Mouse (Mus musculus) bone marrow, adult 2 months (tissue): Measurements from ENCODE around the gene Scp2. TPM values are rescaled to one million over a fixed set of nuclear protein-coding genes. Genes with fewer than 3 reads are reported as not detected.
A peak's percentile ranks its signal among the peaks of the same experiment; 100 is the strongest.

Experiments used
- H3K27ac ChIP-seq: fragments of 200-500 bp; 2 replicates; pipeline ENCODE4 v1.5.1; 2012; ENCODE audit warnings: low read depth, mild to moderate bottlenecking, control low read depth, inconsistent platforms, low read length; ENCODE audit not compliant: control insufficient read depth, poor library complexity, insufficient read depth
- H3K4me1 ChIP-seq: fragments of 200-500 bp; 2 replicates; pipeline ENCODE4 v1.6.1; 2011; ENCODE audit warnings: low read length; ENCODE audit not compliant: control insufficient read depth, insufficient read depth
- H3K4me3 ChIP-seq: fragments of 200-500 bp; replicated peaks from 2 replicates; pipeline ENCODE3; 2011; ENCODE audit warnings: mild to moderate bottlenecking, low read depth, low read length, control low read depth; ENCODE audit not compliant: control insufficient read depth
- CTCF ChIP-seq: fragments of 200-500 bp; IDR thresholded peaks from 2 replicates; pipeline ENCODE4 v1.5.1; 2011; ENCODE audit warnings: low read length, control low read depth; ENCODE audit not compliant: control insufficient read depth, insufficient read depth
- POLR2A ChIP-seq: fragments of 200-500 bp; IDR thresholded peaks from 2 replicates; pipeline ENCODE4 v1.6.1; 2011; ENCODE audit warnings: low read depth, mild to moderate bottlenecking, control low read depth, low read length, borderline replicate concordance; ENCODE audit not compliant: control insufficient read depth
- WGBS: fragments of 180-500 bp; shearing (Covaris S2); methylation state at CpG from one replicate; pipeline ENCODE4 v1.1.7; 2018; 5-methylcytosine and 5-hydroxymethylcytosine counted together
- polyA plus RNA-seq: library from polyadenylated mRNA; stranded (reverse); fragments of >200 nt; gene quantifications from 2 replicates; pipeline ENCODE4 v1.2.4, GENCODE M21; 2011; ENCODE audit warnings: low replicate concordance; ENCODE audit not compliant: missing spikeins, insufficient read depth, insufficient read length

Gene Scp2
- polyA plus RNA-seq, 1 experiment: 81.7 TPM

- Histone ChIP-seq H3K4me3 (peak overlapping the region; percentile 68), H3K4me1 (no peaks in the 10 kb centered on the region), H3K27ac (peak overlapping the region; percentile 29)
- TF ChIP-seq CTCF: no peak
- no peak; the same call in 1 of the 2 replicates for TF ChIP-seq POLR2A
- WGBS: 7% methylated on average over 45 of the region's 45 CpGs
Measured at GRCm38 (mm10) chr4:108117924-108118876, 26.6 kb downstream of the Scp2 start.

DNA sequence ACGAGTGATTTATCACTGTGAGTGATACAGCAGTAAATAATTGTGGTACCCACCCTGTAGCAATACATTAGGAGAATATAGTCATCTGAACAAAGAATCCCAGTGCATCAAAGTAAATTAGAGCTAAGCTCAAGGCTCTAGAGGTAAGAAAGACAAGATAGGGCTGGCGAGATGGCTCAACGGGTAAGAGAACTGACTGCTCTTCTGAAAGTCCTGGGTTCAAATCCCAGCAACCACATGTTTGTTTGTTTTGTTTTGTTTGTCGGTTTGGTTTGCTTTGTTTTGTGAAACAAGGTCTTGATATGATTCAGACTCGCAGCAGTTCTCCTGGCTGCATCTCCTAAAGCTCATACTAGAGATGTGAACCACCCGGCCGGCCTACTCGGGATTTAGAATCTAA, 27.3 kb downstream of the Scp2 start:
- Histone ChIP-seq H3K27ac (no peak overlapping the region), H3K4me1 (no peaks in the 10 kb centered on the region), H3K4me3 (no peak overlapping the region)
- TF ChIP-seq CTCF (no peak), POLR2A (no peak)
- WGBS: 79% methylated on average over 8 of the region's 8 CpGs

DNA sequence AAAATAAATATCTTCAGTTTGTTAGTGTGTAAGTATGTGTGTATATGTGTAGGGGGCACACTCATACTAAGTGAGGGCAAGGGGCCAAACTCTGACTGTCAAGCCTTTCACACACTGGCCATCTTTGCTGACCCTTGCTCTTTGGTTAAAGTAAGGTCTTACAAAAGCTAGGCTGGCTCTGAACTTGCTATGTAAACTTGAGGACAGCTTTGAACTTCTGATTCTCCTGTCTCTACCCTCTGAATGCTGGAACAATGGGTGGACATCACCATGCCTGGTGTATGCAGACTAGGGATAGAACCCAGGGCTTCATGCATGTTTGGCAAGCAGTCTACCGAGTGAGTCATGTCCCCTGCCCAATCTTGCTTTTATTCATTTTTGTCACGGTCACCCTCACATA, 28.3 kb downstream of the Scp2 start:
- WGBS: 77% methylated on average over 2 of the region's 2 CpGs
- no peak overlapping the region for H3K27ac ChIP-seq
- H3K4me3 ChIP-seq: no peak overlapping the region
- no peak for TF ChIP-seq POLR2A
- no peak for TF ChIP-seq CTCF
- H3K4me1 ChIP-seq: no peaks in the 10 kb centered on the region

- Histone ChIP-seq H3K27ac (no peak overlapping the region), H3K4me3 (no peak overlapping the region), H3K4me1 (no peaks in the 10 kb centered on the region; the same call in 1 of the 2 replicates)
- 84% methylated on average over 2 of the region's 2 CpGs for WGBS
- TF ChIP-seq POLR2A (no peak), CTCF (no peak)
Measured at GRCm38 (mm10) chr4:108110706-108111105, 34.1 kb downstream of the Scp2 start.

- H3K4me3 ChIP-seq: no peak overlapping the region
- TF ChIP-seq CTCF (no peak), POLR2A (no peak)
- no peak overlapping the region for H3K27ac ChIP-seq
- 87% methylated on average over 7 of the region's 7 CpGs for WGBS
- no peaks in the 10 kb centered on the region; the same call in 1 of the 2 replicates for H3K4me1 ChIP-seq
Measured at GRCm38 (mm10) chr4:108109728-108110127, 35.1 kb downstream of the Scp2 start.

DNA sequence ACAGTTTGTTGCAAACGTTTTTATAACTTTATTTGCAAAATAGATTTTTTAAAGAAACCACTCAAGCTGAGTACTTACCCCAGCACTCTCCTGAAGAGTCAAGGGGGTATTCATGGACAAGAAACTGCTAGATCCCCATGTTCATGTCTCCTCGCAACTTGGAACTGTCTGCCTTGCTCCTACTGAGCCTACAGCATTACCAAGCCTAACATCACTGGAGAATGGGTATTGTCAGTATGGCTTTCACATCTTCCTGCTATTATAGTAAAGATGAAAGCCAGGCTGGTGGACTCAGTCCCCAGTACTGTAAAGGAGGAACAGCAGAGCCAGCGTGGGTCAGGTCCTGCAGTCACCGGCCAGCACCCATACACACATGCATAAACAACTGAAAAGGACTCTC, 48.5 kb downstream of the Scp2 start, which contains the start of gene Podn:
Gene Podn (minus strand): TSS at position 101 of the 400 bp plus-strand sequence.
- WGBS: 77% methylated on average over 4 of the region's 4 CpGs
- Histone ChIP-seq H3K4me3 (no peak within 1 kb of the TSS), H3K4me1 (no peaks in the 10 kb centered on the region), H3K27ac (no peak within 1 kb of the TSS)
- no peak for TF ChIP-seq CTCF
- TF ChIP-seq POLR2A: no peak

DNA sequence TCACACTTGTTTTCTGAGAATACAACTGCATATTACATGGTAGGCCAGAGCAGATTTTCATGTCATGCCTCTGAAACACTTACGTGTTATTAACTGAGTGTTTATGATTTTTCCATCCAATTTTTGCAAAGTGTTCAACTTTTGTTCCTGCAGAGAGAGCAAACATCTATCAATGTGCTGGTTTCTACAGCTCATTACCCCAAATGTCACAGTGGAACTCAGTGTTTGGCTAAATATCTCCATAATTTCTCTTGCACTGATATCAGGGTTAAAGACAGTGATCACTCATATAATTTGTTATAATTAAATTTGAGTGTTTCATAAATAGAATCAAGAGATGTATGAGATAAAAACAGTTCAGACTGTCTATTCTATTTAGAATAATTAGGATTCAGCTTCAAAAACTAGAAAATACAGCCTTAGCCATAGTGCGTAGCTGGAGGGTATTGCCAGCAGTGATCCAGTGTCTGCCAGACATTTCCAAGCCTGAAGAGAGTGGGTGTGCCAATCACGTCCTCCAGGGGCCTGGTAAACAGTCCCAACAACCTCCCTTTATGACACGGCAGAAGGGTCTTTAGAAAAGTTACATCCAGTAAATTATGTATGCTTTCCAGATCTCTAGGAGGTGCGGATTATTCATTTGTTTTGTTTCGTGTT, 51.9 kb downstream of the Scp2 start:
- WGBS: 86% methylated on average over 6 of the region's 6 CpGs
- H3K4me3 ChIP-seq: no peak overlapping the region
- no peak for TF ChIP-seq CTCF
- TF ChIP-seq POLR2A: no peak
- no peaks in the 10 kb centered on the region for H3K4me1 ChIP-seq
- H3K27ac ChIP-seq: no peak overlapping the region

- Histone ChIP-seq H3K4me3 (no peak overlapping the region), H3K27ac (no peak overlapping the region), H3K4me1 (peaks cover 4% of the 10 kb centered on the region; the same call in 1 of the 2 replicates)
- TF ChIP-seq CTCF (no peak), POLR2A (no peak)
- WGBS: 89% methylated on average over 2 of the region's 2 CpGs
Measured at GRCm38 (mm10) chr4:108083993-108084392, 60.8 kb downstream of the Scp2 start.
